Mouse (Mus musculus): Measurements from ENCODE around the gene Spint5.

- TF ChIP-seq TAL1 (IDR thresholded peaks at IDR 0.05; ENCODE audit: low read length) (no peak), GATA1 (IDR thresholded peaks at IDR 0.05; ENCODE audit: low read length) (no peak)
Measured at GRCm38 (mm10) chr2:164705328-164705727, 9.8 kb upstream of the Spint5 start.

Data from erythroblast, embryonic 14.5 days (primary cell).